Mouse (Mus musculus): ENCODE measurements around the gene E2f3. TPM values are rescaled to one million over a fixed set of nuclear protein-coding genes. Genes with fewer than 3 reads are reported as not detected.

E2f3 gene
- polyA plus RNA-seq, 1 experiment = 29.7 TPM

GRCm38 (mm10) chr13:29860087-29860486 is 125.8 kb downstream of the E2f3 start:
- Histone ChIP-seq H3K27ac (ENCODE audit: insufficient read depth, low read length) (no peak overlapping the region), H3K27me3 (ENCODE audit: control insufficient read depth, insufficient read depth, low read length, poor library complexity, severe bottlenecking) (no peaks in the 10 kb centered on the region), H3K9me3 (replicated peaks; ENCODE audit: control insufficient read depth, insufficient read depth, low read length, poor library complexity, severe bottlenecking) (no peaks in the 10 kb centered on the region), H3K36me3 (ENCODE audit: control insufficient read depth, insufficient read depth, low read length, poor library complexity, severe bottlenecking) (no peaks in the 10 kb centered on the region), H3K4me3 (ENCODE audit: low read depth, low read length) (no peak overlapping the region), H3K4me1 (ENCODE audit: control insufficient read depth, insufficient read depth, low read length) (no peaks in the 10 kb centered on the region), H3K9ac (ENCODE audit: low read depth, poor library complexity, severe bottlenecking) (no peak overlapping the region)
- no peak for TF ChIP-seq POLR2A (IDR thresholded peaks at IDR 0.05; ENCODE audit: insufficient read depth, low read length)
- TF ChIP-seq EP300 (IDR thresholded peaks at IDR 0.05; ENCODE audit: insufficient read depth, low read depth, low read length) = no peak
- TF ChIP-seq CTCF (IDR thresholded peaks at IDR 0.05; ENCODE audit: low read depth, low read length) = no peak

- Histone ChIP-seq H3K36me3 (ENCODE audit: control insufficient read depth, insufficient read depth, low read length, poor library complexity, severe bottlenecking) (no peaks in the 10 kb centered on the region), H3K27ac (ENCODE audit: insufficient read depth, low read length) (no peak overlapping the region), H3K4me3 (ENCODE audit: low read depth, low read length) (no peak overlapping the region), H3K9me3 (replicated peaks; ENCODE audit: control insufficient read depth, insufficient read depth, low read length, poor library complexity, severe bottlenecking) (no peaks in the 10 kb centered on the region), H3K4me1 (ENCODE audit: control insufficient read depth, insufficient read depth, low read length) (no peaks in the 10 kb centered on the region), H3K27me3 (ENCODE audit: control insufficient read depth, insufficient read depth, low read length, poor library complexity, severe bottlenecking) (no peaks in the 10 kb centered on the region), H3K9ac (ENCODE audit: low read depth, poor library complexity, severe bottlenecking) (no peak overlapping the region)
- no peak for TF ChIP-seq CTCF (IDR thresholded peaks at IDR 0.05; ENCODE audit: low read depth, low read length)
- no peak for TF ChIP-seq EP300 (IDR thresholded peaks at IDR 0.05; ENCODE audit: insufficient read depth, low read depth, low read length)
- TF ChIP-seq POLR2A (IDR thresholded peaks at IDR 0.05; ENCODE audit: insufficient read depth, low read length) = no peak
These were observed 128.4 kb downstream of the E2f3 start for GRCm38 (mm10) chr13:29857436-29857835.

Other genes with a start within 250 kb of the E2f3 start
- 35.6 and 43.4 TPM in 2 replicates for gene Cdkal1, start 130.4 kb downstream of the E2f3 start, polyA plus RNA-seq (2011; ENCODE audit: insufficient read depth, insufficient read length, low read depth, missing spikeins)
- 5.0 and 6.2 TPM in 2 replicates for gene Mboat1, start 150.4 kb upstream of the E2f3 start, polyA plus RNA-seq (2011; ENCODE audit: insufficient read depth, insufficient read length, low read depth, missing spikeins)